In the genomic region with DNA sequence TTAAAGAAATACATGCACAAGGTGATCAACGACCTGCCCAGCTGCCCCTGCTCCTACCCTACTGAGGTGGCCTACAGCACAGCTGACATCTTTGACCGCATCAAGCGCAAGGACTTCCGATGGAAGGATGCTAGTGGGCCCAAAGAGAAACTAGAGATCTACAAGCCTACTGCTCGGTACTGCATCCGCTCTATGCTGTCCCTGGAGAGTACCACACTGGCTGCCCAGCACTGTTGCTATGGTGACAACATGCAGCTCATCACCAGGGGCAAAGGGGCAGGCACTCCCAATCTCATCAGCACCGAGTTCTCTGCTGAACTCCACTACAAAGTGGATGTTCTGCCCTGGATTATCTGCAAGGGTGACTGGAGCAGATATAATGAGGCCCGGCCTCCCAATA, we compare ENCODE assay signal across 17 mouse cellular contexts.
DNase-seq lines count a peak whose midpoint lies in the region; ATAC-seq and TF ChIP-seq lines count a peak whose summit lies in the region.
"Had no signal": no experiment of that assay in that cellular context is flagged by ENCODE, and none has a peak within 500 bp of the region (broad histone marks: within the 10 kb centered on the region; RNA-seq: fewer than 3 reads in every experiment).

No protein-coding gene starts in this region.

- ATAC-seq in neural tube, embryonic 11.5 days (ENCODE audit: insufficient read depth, low FRiP score, low TSS enrichment) = peak; percentile 64; the same call in 1 of the 2 replicates
- peak; percentile 88 for ATAC-seq in hindbrain, embryonic 12.5 days (ENCODE audit: low FRiP score)
- ATAC-seq in midbrain, embryonic 14.5 days (ENCODE audit: low FRiP score, low TSS enrichment) = peak; percentile 69; the same call in 1 of the 2 replicates
- no peak; the same call in 1 of the 2 replicates for ATAC-seq in stomach, postnatal 0 days (ENCODE audit: low FRiP score, low TSS enrichment)

- TF ChIP-seq EP300 in stomach, postnatal 0 days (optimal IDR thresholded peaks at IDR 0.05) = no peak

- H3K36me3 ChIP-seq in neural tube, embryonic 11.5 days (ENCODE audit: control insufficient read depth, insufficient read depth, low read length) = no peaks in the 10 kb centered on the region
- no peaks in the 10 kb centered on the region for H3K36me3 ChIP-seq in hindbrain, embryonic 12.5 days
- H3K36me3 ChIP-seq in midbrain, embryonic 14.5 days (ENCODE audit: control insufficient read depth, insufficient read depth, low read length) = no peaks in the 10 kb centered on the region
- no peaks in the 10 kb centered on the region for H3K36me3 ChIP-seq in stomach, postnatal 0 days (ENCODE audit: control insufficient read depth, insufficient read depth, low read length)
- H3K36me3 ChIP-seq: heart, embryonic 13.5 days; hindbrain, embryonic 15.5 days had no signal

- no peak overlapping the region for H3K4me2 ChIP-seq in neural tube, embryonic 11.5 days (ENCODE audit: low read depth)
- no peak overlapping the region for H3K4me2 ChIP-seq in hindbrain, embryonic 12.5 days (replicated peaks)
- no peak overlapping the region for H3K4me2 ChIP-seq in midbrain, embryonic 14.5 days (ENCODE audit: low read length)
- no peak overlapping the region for H3K4me2 ChIP-seq in stomach, postnatal 0 days (replicated peaks; ENCODE audit: low read depth)
- H3K4me2 ChIP-seq: heart, embryonic 13.5 days; hindbrain, embryonic 15.5 days; lung, embryonic 15.5 days had no signal

- 0 out of 2 replicates have a peak, but pooled peaks cover 2% of the 10 kb centered on the region for H3K4me1 ChIP-seq in neural tube, embryonic 11.5 days (ENCODE audit: control insufficient read depth, insufficient read depth, low read length)
- H3K4me1 ChIP-seq in hindbrain, embryonic 12.5 days = peaks cover 4% of the 10 kb centered on the region
- peaks cover 7% of the 10 kb centered on the region; the same call in 1 of the 2 replicates for H3K4me1 ChIP-seq in midbrain, embryonic 14.5 days (ENCODE audit: control insufficient read depth, insufficient read depth, low read length)
- H3K4me1 ChIP-seq in stomach, postnatal 0 days (replicated peaks; ENCODE audit: control insufficient read depth, insufficient read depth) = no peaks in the 10 kb centered on the region
- H3K4me1 ChIP-seq: heart, embryonic 13.5 days; hindbrain, embryonic 15.5 days; lung, embryonic 15.5 days; megakaryocyte, embryonic 14.5 days had no signal

- H3K4me3 ChIP-seq in neural tube, embryonic 11.5 days (ENCODE audit: low read depth, low read length) = no peak overlapping the region
- no peak overlapping the region for H3K4me3 ChIP-seq in hindbrain, embryonic 12.5 days
- H3K4me3 ChIP-seq in midbrain, embryonic 14.5 days (replicated peaks; ENCODE audit: low read depth, low read length) = no peak overlapping the region
- H3K4me3 ChIP-seq in stomach, postnatal 0 days (ENCODE audit: low read depth, low read length) = no peak overlapping the region
- H3K4me3 ChIP-seq: heart, embryonic 13.5 days; hindbrain, embryonic 15.5 days; layer of hippocampus, adult 2 months; lung, embryonic 15.5 days; megakaryocyte, embryonic 14.5 days had no signal

- WGBS in neural tube, embryonic 11.5 days = 78% methylated on average over 8 of the region's 8 CpGs
- WGBS in hindbrain, embryonic 12.5 days = 63% methylated on average over 8 of the region's 8 CpGs
- 61% methylated on average over 8 of the region's 8 CpGs for WGBS in midbrain, embryonic 14.5 days
- 86% methylated on average over 8 of the region's 8 CpGs for whole genome bisulfite sequencing in stomach, postnatal 0 days

- no peak overlapping the region for H3K27ac ChIP-seq in neural tube, embryonic 11.5 days (ENCODE audit: low read depth, low read length)
- no peak overlapping the region for H3K27ac ChIP-seq in hindbrain, embryonic 12.5 days
- H3K27ac ChIP-seq in midbrain, embryonic 14.5 days (replicated peaks; ENCODE audit: low read depth, low read length) = no peak overlapping the region
- H3K27ac ChIP-seq in stomach, postnatal 0 days (replicated peaks) = no peak overlapping the region
- H3K27ac ChIP-seq: heart, embryonic 13.5 days; hindbrain, embryonic 15.5 days; layer of hippocampus, adult 2 months; lung, embryonic 15.5 days had no signal

- H3K9ac ChIP-seq in neural tube, embryonic 11.5 days (ENCODE audit: low read length) = no peak overlapping the region
- H3K9ac ChIP-seq in hindbrain, embryonic 12.5 days = no peak overlapping the region
- no peak overlapping the region for H3K9ac ChIP-seq in midbrain, embryonic 14.5 days (replicated peaks; ENCODE audit: low read length)
- H3K9ac ChIP-seq in stomach, postnatal 0 days (ENCODE audit: low read length) = no peak overlapping the region
- H3K9ac ChIP-seq: heart, embryonic 13.5 days; hindbrain, embryonic 15.5 days; lung, embryonic 15.5 days had no signal

- H3K9me3 ChIP-seq in neural tube, embryonic 11.5 days (ENCODE audit: control insufficient read depth, low read length) = no peaks in the 10 kb centered on the region
- no peaks in the 10 kb centered on the region for H3K9me3 ChIP-seq in hindbrain, embryonic 12.5 days (replicated peaks)
- no peaks in the 10 kb centered on the region for H3K9me3 ChIP-seq in midbrain, embryonic 14.5 days (ENCODE audit: control insufficient read depth, low read length)
- H3K9me3 ChIP-seq in stomach, postnatal 0 days (ENCODE audit: control insufficient read depth, low read length) = no peaks in the 10 kb centered on the region
- H3K9me3 ChIP-seq: heart, embryonic 13.5 days; hindbrain, embryonic 15.5 days; lung, embryonic 15.5 days; megakaryocyte, embryonic 14.5 days had no signal

- DNase-seq in neural tube, embryonic 11.5 days (ENCODE audit: low spot score) = peak; percentile 24
- no peak for DNase-seq in neural tube, embryonic 10.5 days (ENCODE audit: extremely low spot score, low spot score)
- DNase-seq in midbrain, embryonic 14.5 days = peak; percentile 55
- DNase-seq in gastrocnemius, adult 18-20 months (ENCODE audit: low spot score) = no peak
- no peak for DNase-seq in cerebellum, adult 9-11 months
- DNase-seq in stomach, postnatal 0 days (ENCODE audit: low spot score) = no peak
- DNase-seq: cerebellum, postnatal 14 days; gastrocnemius, postnatal 36 days; kidney, adult 2 months; liver; right cerebral cortex, postnatal 4 days had no signal

- H3K27me3 ChIP-seq in neural tube, embryonic 11.5 days (ENCODE audit: control insufficient read depth, insufficient read depth, low read length) = no peaks in the 10 kb centered on the region
- no peaks in the 10 kb centered on the region for H3K27me3 ChIP-seq in hindbrain, embryonic 12.5 days
- H3K27me3 ChIP-seq in midbrain, embryonic 14.5 days (ENCODE audit: control insufficient read depth, insufficient read depth, low read length) = no peaks in the 10 kb centered on the region
- H3K27me3 ChIP-seq in stomach, postnatal 0 days (ENCODE audit: control insufficient read depth, insufficient read depth, low read length) = no peaks in the 10 kb centered on the region
- H3K27me3 ChIP-seq: heart, embryonic 13.5 days; hindbrain, embryonic 15.5 days; lung, embryonic 15.5 days; megakaryocyte, embryonic 14.5 days had no signal

- no peak for TF ChIP-seq CTCF in stomach, postnatal 0 days (IDR thresholded peaks at IDR 0.05; ENCODE audit: low read depth)

Comparison
In these comparisons a context has a peak if more than half of its experiments do, and no peak if none do; other contexts are left out.
1. DNase-seq: peak in neural tube, embryonic 11.5 days (single experiment) and midbrain, embryonic 14.5 days (single experiment); none in neural tube, embryonic 10.5 days (single experiment), gastrocnemius, adult 18-20 months (single experiment), cerebellum, adult 9-11 months (single experiment) and stomach, postnatal 0 days (single experiment).